Mouse (Mus musculus): ENCODE data around the gene Creb1. TPM values are rescaled to one million over a fixed set of nuclear protein-coding genes. Genes with fewer than 3 reads are reported as not detected.

Gene Creb1
- polyA plus RNA-seq, 1 experiment: 16.2 TPM

DNA sequence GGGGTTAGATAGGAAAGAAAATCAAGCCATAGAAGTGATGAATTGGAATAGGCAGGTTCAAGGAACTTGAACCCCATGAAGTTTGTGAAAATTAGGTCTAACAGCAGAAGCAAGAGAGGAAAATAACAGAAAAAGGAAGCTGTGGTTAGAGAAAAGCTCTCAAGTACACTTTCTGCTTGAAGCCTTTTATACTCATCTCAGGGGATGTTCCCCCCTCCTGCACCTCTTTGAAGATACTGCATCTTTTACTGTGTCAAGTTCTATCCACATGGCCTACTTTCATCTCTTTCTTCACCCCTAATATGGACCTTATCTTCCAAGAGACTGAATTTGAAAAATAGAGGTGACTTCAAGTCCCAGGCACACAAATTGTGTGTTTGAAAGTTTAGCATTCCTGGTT lies 4.8 kb upstream of the Creb1 start:
- no peak for TF ChIP-seq POLR2A (IDR thresholded peaks at IDR 0.05; ENCODE audit: borderline replicate concordance, insufficient read depth, low read length)
- TF ChIP-seq CTCF (IDR thresholded peaks at IDR 0.05; ENCODE audit: borderline replicate concordance, insufficient read depth, low read depth, low read length): no peak
- H3K27ac ChIP-seq (ENCODE audit: insufficient read depth, low read length): no peak overlapping the region
- peaks cover 4% of the 10 kb centered on the region; the same call in 1 of the 2 replicates for H3K4me1 ChIP-seq (ENCODE audit: control insufficient read depth, insufficient read depth, low read length)
- DNase-seq: no peak
- no peaks in the 10 kb centered on the region for H3K27me3 ChIP-seq (ENCODE audit: control insufficient read depth, insufficient read depth, low read length)
- H3K4me3 ChIP-seq (replicated peaks; ENCODE audit: insufficient read depth, low read depth, low read length): no peak overlapping the region

DNA sequence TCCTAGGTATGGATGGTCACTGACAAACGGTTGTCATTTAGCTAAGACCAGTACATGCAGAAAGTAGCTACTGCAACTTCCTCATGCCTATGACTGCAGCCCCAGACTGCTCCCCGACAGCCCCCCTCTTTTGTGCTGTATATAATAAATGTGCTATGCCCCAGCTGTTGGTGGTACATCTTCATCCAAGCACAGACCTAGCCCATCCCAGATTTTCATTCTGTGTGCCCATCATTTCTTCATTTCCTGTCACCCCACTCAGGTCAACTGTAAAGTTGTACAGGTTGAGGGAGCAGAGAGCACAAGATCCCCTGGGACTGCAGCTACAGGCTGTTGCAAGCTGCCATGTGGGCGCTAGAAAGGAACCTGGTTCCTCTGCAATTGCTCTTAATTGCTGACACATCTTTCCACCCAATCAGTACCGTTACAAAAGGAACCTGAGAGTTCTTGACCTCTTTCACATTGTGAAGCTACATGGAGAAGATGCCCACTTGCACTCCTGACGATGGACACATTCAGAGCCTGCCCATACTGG lies 2.6 kb upstream of the Creb1 start:
- Histone ChIP-seq H3K27ac (ENCODE audit: insufficient read depth, low read length) (no peak overlapping the region), H3K27me3 (ENCODE audit: control insufficient read depth, insufficient read depth, low read length) (no peaks in the 10 kb centered on the region), H3K4me3 (replicated peaks; ENCODE audit: insufficient read depth, low read depth, low read length) (no peak overlapping the region), H3K4me1 (ENCODE audit: control insufficient read depth, insufficient read depth, low read length) (no peaks in the 10 kb centered on the region)
- TF ChIP-seq POLR2A (IDR thresholded peaks at IDR 0.05; ENCODE audit: borderline replicate concordance, insufficient read depth, low read length) (no peak), CTCF (IDR thresholded peaks at IDR 0.05; ENCODE audit: borderline replicate concordance, insufficient read depth, low read depth, low read length) (no peak)
- WGBS: 93% methylated on average over 5 of the region's 5 CpGs
- DNase-seq: no peak

DNA sequence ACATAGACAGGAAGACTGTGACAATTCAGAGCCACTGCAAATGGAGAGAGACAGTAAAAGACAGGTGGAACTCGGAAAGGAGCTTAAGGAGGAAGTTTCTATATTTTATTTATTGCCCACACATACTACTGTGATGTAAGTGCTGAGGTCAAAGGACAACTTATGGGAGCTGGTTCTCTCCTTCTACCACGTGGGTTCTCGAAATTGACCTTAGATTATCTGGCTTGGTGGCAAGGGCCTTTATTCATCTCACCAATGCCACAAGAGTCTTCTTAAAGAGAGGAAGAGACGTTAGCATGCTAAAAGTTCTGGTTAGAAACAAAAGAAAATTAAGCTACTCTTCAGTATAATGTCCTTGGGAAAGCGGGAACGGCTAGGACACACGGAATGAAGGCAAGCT lies 897 bp upstream of the Creb1 start:
- TF ChIP-seq POLR2A (IDR thresholded peaks at IDR 0.05; ENCODE audit: borderline replicate concordance, insufficient read depth, low read length) (no peak), CTCF (IDR thresholded peaks at IDR 0.05; ENCODE audit: borderline replicate concordance, insufficient read depth, low read depth, low read length) (no peak)
- Histone ChIP-seq H3K27me3 (ENCODE audit: control insufficient read depth, insufficient read depth, low read length) (no peaks in the 10 kb centered on the region), H3K4me1 (ENCODE audit: control insufficient read depth, insufficient read depth, low read length) (no peaks in the 10 kb centered on the region; the same call in 1 of the 2 replicates), H3K4me3 (replicated peaks; ENCODE audit: insufficient read depth, low read depth, low read length) (peak overlapping the region; percentile 62), H3K27ac (ENCODE audit: insufficient read depth, low read length) (no peak overlapping the region)
- WGBS: 29% methylated on average over 7 of the region's 7 CpGs
- no peak for DNase-seq

DNA sequence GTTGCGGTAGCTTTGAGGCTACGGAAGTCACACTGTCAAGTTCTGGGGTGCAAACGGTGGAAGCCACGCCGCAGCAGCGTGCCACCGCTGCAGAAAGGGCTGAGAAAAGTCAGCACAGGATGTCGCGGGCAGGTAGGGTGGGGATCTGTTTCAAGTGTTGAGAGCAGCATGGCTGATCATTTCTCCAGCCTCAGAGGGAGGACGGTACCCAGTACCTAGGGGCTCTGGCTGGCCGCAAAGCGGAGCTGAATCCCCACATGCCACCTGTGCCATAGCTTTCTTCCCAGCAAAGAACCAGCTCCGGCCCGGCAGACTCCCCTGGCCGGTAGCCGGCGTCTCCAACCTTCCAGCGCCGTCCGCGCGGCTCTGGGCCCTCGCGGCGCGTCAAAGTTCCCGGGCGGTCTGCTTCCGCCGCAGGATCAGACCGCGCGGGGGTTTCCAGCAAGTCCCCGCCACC lies 350 bp upstream of the Creb1 start:
- TF ChIP-seq CTCF (IDR thresholded peaks at IDR 0.05; ENCODE audit: borderline replicate concordance, insufficient read depth, low read depth, low read length): no peak
- no peak for TF ChIP-seq POLR2A (IDR thresholded peaks at IDR 0.05; ENCODE audit: borderline replicate concordance, insufficient read depth, low read length)
- Histone ChIP-seq H3K27me3 (ENCODE audit: control insufficient read depth, insufficient read depth, low read length) (no peaks in the 10 kb centered on the region), H3K27ac (ENCODE audit: insufficient read depth, low read length) (peak overlapping the region; percentile 32), H3K4me3 (replicated peaks; ENCODE audit: insufficient read depth, low read depth, low read length) (peak overlapping the region; percentile 62), H3K4me1 (ENCODE audit: control insufficient read depth, insufficient read depth, low read length) (no peaks in the 10 kb centered on the region; the same call in 1 of the 2 replicates)
- no peak for DNase-seq
- WGBS: under 1% methylated on average over 34 of the region's 34 CpGs

- Histone ChIP-seq H3K27me3 (ENCODE audit: control insufficient read depth, insufficient read depth, low read length) (no peaks in the 10 kb centered on the region), H3K4me1 (ENCODE audit: control insufficient read depth, insufficient read depth, low read length) (no peaks in the 10 kb centered on the region; the same call in 1 of the 2 replicates), H3K4me3 (replicated peaks; ENCODE audit: insufficient read depth, low read depth, low read length) (peak overlapping the region; percentile 97), H3K27ac (ENCODE audit: insufficient read depth, low read length) (peak overlapping the region; percentile 95)
- TF ChIP-seq POLR2A (IDR thresholded peaks at IDR 0.05; ENCODE audit: borderline replicate concordance, insufficient read depth, low read length) (no peak), CTCF (IDR thresholded peaks at IDR 0.05; ENCODE audit: borderline replicate concordance, insufficient read depth, low read depth, low read length) (no peak)
- WGBS: 2% methylated on average over 35 of the region's 35 CpGs
- DNase-seq: peak; percentile 67 to 71
Measured at GRCm38 (mm10) chr1:64533471-64534443, 1.3 kb downstream of the Creb1 start.

DNA sequence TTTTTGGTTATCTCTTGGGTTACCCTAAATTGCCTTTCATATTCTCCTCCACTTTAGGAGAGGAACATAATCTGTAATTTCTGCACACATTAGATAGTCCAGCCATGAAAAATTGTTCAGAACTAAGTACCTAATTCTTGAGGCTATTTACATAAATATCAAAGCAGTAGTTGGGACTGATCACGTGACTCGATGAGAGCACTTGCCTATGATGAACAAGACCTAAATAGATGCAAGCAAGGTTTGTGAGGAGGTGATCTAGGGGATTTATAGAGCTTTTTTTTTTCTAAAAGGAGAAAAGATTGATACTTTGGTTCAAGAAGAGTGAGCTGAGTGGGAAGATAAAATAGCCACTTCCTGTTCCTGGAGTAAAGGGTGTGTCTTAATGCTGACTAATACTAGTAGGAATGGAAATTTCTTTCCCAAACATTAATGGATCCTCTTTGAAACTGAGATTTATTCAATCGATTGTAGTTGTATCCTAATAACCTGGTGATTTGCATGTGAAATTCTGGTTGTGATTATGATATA lies 6.5 kb downstream of the Creb1 start:
- H3K27ac ChIP-seq (ENCODE audit: insufficient read depth, low read length): no peak overlapping the region
- no peaks in the 10 kb centered on the region for H3K27me3 ChIP-seq (ENCODE audit: control insufficient read depth, insufficient read depth, low read length)
- TF ChIP-seq POLR2A (IDR thresholded peaks at IDR 0.05; ENCODE audit: borderline replicate concordance, insufficient read depth, low read length) (no peak), CTCF (IDR thresholded peaks at IDR 0.05; ENCODE audit: borderline replicate concordance, insufficient read depth, low read depth, low read length) (no peak)
- no peaks in the 10 kb centered on the region; the same call in 1 of the 2 replicates for H3K4me1 ChIP-seq (ENCODE audit: control insufficient read depth, insufficient read depth, low read length)
- WGBS: 93% methylated on average over 3 of the region's 3 CpGs
- no peak overlapping the region for H3K4me3 ChIP-seq (replicated peaks; ENCODE audit: insufficient read depth, low read depth, low read length)
- no peak for DNase-seq

DNA sequence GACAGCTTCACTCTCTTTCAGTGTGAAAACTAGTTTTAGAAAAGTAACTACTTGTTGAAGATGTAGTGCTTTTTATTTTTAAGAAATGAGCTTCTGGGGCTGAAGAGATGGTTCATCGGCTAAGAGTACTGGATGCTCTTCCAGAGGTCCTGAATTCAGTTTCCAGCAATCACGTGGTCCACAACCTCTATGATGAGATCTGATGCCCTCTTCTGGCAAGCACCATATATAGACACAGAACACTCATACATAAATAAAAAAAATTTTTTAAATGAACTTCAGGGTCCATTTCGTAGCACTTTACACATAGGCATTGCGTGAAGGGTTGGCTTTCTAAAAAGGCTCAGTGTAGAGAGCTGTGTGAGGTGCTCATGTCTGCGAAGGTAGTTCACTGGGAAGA lies 11.3 kb downstream of the Creb1 start:
- no peaks in the 10 kb centered on the region for H3K4me1 ChIP-seq (ENCODE audit: control insufficient read depth, insufficient read depth, low read length)
- no peak for TF ChIP-seq POLR2A (IDR thresholded peaks at IDR 0.05; ENCODE audit: borderline replicate concordance, insufficient read depth, low read length)
- TF ChIP-seq CTCF (IDR thresholded peaks at IDR 0.05; ENCODE audit: borderline replicate concordance, insufficient read depth, low read depth, low read length): no peak
- no peak overlapping the region for H3K27ac ChIP-seq (ENCODE audit: insufficient read depth, low read length)
- no peaks in the 10 kb centered on the region for H3K27me3 ChIP-seq (ENCODE audit: control insufficient read depth, insufficient read depth, low read length)
- no peak for DNase-seq
- 78% methylated on average over 5 of the region's 5 CpGs for WGBS
- H3K4me3 ChIP-seq (replicated peaks; ENCODE audit: insufficient read depth, low read depth, low read length): no peak overlapping the region

Data from cerebellum, adult 2 months (tissue).